Mouse (Mus musculus) monocyte, adult 2 months (primary cell): ENCODE data around the gene H2afx.
"Not testable (repeated sequence)": the region's sequence is repeated elsewhere in the genome, so short reads cannot be mapped to it uniquely, and the experiment has no call there.

Experiments
- DNase-seq, 2 experiments: peaks; one replicate each; pipeline ENCODE4 v3.0.0; 2022; ENCODE audit warnings: low spot score in 2 of 2, low read depth in 1 of 2

Gene H2afx

DNA sequence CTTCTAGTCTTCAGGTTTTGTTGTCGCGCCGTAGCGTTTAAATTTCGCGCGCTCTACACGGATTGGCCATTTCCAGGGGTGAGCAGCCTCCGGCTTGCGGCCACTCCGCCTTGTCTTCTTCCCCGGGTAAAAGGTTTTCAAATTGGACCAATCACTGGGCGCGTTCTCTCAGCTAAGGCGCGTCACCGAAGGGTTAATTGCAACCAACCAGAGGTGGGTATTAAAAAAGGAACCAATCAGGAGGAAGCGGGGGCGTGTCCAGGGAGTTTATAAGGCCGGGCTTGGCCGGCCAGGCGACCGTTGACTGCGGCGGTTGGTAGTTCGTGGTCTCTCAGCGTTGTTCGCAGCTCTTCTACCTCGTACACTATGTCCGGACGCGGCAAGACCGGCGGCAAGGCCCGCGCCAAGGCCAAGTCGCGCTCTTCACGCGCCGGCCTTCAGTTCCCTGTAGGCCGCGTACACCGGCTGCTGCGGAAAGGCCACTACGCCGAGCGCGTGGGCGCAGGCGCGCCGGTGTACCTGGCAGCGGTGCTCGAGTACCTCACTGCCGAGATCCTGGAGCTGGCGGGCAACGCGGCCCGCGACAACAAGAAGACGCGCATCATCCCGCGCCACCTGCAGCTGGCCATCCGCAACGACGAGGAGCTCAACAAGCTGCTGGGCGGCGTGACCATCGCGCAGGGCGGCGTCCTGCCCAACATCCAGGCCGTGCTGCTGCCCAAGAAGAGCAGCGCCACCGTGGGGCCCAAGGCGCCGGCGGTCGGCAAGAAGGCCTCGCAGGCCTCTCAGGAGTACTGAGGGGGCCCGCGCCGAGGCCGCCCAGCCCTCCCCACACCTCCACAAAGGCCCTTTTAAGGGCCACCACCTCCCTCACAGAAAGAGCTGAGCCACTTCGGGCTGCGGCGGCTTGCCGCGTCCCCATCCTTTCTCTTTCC, at the start of gene H2afx:
Gene H2afx (plus strand): TSS at position 299 of the 935 bp plus-strand sequence.
- peak; percentile 96 to 98 for DNase-seq

DNA sequence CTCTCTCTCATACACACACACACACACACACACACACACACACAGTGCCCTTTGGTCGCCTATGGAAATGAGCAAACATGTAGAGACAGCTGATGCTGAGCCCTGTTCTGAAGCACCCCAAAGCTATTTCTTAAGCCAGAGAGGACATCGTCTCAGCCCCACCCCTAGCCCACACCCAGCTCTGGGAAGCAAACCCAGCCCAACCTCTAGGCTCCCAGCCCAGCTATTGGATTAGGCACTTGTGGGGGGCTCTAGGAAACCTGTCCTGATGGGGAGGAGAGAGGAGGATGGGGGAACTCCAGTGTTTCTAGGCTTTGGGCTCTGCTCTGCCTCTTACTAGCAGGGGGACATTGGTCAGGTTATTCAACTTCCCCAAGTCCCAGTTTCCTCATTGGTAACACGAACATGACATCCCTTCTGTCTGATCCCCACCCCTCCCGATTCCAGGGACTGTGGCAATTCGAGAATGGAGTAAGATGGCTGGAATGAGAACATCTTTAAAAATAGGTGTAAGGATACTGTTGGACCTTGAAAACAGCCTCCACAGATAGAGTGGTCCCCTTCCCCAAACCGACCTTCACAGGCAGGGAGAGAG, 48.1 kb upstream of the H2afx start:
- DNase-seq: no peak

DNA sequence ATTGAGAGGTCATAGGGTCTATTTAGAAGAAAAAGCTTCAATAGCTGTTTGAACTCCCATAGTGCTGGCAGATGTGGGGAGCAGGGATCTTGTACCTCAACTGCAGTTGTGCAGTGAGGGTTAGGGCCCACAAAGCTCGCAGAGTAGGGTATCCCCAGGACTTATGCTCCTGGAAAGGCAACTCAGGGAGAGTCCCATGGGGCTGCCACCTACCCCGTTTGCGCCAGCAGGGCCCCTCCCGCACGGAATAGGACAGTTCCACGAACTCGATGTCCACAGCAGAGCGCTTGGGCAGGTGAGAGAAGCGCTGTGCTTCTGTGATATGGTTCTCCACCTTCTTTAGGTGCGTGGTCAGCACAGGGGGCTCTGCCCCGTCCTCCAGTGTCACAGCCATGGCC, 47.5 kb upstream of the H2afx start:
- no peak for DNase-seq

DNA sequence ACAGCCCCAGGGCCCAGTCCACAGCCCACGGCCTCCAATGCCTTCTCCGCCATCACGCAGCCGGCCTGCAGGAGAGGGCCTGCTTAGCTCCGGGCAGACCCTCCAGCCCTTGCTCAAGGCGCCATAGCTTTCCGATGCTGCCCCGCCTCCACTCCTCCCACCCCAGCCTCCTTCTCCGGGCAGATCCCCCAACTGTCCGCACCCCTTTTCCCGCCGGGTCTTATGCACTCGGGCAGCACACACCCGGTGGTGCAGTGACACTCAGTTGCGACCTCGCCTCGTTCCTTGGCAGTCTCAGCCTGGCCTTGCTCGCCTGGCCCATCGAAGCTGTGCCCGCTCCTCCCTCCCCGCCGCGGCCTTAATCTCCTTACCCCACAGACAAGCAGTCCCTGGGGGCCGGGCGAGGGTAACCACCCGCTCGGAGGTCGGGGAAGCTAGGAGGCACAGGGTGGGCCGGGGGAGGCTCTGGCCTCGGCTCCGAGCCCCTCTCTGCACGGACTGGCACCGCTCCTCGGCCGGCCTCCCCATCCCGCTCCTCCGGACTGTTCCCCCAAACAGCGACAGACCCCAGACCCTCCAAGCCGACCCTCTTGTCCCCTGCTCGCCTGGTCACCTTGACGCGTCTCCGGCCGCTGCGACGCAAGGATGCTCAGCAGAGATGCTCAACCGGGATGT, 47.0 kb upstream of the H2afx start:
- DNase-seq: no peak

DNA sequence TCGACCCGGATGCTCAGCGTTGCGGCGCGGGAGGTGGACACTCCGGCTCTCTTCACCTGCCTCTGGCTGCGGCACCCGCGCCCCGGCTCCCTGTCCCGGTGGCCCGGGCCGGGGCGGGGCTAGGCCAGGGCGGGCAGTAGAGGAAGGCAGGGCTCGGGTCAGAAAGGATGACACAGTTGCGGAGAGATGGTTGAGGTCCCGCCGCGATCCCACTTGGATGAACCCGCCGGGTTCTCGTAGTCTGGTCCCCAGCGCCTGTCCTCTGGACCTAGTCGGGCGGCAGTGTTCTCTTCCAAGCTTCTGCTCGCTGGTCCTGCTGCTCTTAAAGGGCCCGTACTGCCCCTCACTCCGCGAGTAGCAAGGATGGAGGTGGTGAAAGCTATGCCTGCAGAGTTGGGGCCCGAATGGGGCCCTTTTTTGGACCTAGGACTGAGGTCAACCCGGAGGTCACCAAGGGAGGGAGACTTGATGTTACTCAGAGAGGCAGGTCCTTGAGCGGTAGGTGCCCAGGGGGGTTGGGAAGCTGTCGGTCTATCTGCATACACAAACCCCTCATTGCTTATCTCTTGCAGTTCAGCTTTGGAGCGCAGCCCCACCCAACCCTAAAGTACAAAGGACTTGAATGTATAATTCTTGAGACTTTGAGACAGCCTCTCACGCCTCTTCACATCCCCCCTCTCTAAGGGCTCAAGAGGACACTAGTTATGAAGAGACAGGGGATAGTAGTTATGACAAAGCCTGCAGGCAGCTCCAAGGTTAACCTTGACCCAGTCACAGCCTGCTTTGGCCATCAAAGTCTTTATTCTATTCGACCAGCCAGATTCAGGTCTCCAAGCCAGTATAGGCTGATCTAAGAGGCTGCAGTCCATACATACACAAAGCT, 46.2 kb upstream of the H2afx start, which contains the start of gene Abcg4:
Gene Abcg4 (minus strand): TSS at position 540 of the 883 bp plus-strand sequence.
- DNase-seq: no peak

DNA sequence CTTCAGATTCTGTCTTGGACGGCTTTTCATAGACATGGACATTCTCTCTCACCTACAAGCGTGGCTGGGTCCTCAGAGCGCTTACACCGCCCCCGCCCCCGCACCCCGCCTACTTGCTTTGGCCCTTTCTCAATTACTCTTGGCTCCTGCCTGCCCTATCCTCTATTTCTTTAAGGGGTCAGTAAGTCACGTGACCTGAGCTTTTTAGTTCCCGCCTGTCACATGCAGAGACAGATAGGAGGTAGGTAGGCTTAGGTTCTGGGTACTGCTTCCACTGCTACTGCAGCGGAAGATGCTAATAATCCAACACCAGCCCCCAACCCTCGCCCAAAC, 45.6 kb upstream of the H2afx start:
- DNase-seq: no peak

DNA sequence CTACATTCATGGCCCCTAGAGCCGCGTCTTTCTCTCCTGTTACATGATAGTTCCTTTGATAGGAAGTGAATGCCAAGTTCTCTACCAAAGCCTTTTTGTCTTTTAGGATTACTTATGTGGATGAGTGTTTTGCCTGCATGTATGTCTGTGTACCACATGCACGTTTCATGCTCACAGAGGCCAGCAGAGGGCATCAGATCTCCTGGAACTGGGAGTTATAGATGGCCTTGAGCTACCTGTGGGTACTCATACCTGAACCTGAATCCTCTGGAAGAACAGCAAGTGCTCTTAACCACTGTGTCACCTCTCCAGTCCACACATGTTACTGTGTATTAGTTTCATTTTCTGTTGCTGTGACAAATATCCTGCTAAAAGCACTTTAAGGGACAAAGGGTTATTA, 42.0 kb upstream of the H2afx start:
- no peak for DNase-seq

DNA sequence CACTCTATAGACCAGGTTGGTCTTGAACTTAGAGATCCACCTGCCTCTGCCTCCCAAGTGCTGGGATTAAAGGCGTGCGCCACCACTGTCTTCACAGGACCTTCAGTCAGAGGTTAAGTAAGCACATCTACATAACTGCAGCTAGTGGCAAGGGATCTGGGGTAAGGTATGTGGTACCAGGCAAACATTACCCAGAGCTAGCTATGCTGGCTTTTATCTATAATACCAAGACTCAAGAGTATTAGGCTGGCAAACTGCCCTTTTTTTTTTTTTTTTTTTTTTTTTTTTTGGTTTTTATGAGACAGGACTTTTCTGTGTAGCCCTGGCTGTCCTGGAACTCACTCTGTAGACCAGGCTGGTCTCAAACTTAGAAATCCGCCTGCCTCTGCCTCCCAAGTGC, 34.5 kb upstream of the H2afx start:
- DNase-seq: not testable (repeated sequence)

DNA sequence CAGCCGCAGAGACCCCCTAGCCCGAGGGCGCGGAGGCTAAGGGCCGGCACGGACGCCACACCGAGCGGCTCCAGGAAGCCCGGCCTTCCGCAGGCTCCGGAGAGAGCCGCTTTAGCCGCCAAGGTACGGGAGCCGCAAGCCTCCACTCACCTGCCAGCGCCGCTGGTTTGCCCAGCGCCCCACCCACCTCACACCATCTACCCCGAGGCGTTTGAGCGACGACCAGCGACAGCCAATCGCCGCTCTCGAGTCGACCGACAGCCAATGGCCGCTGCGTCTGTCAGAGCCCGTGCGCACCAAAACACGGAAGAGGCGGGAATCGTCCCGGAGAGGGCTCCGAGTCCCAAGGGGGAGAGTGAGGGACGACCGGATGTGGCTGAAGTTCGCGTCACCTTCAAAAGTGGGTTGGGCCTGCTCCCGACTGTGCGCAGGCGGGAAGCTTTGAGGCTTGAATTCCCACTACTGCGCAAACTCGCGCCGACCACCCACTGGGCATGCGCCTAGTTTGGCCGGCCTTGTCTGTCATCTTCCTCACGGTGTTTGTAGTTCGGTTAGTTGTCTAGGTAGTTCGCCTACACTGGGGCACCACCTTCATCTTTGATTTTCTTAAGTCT, 28.9 kb upstream of the H2afx start, which contains the start of gene Hinfp:
Gene Hinfp (minus strand): TSS at position 206 of the 614 bp plus-strand sequence.
- peak; percentile 96 for DNase-seq

DNA sequence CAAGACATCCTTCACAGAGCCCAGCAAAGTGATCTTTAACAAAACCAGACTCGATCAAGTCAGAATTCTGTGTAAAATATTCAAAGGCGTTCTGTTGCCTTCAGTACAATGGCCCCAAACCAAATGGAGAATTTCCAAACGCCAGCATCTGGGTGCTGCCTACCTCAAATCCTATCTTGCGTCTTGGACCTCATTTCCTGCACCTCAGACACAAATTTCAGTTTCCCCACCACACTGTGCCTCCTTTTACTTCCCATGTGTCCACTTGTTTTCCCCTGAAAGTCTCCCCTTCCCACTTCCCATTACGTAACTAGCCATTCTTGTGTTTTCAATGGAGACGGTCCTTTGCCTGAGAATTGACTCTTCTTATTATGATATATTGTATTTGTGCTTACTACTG, 28.0 kb upstream of the H2afx start:
- DNase-seq: no peak

DNA sequence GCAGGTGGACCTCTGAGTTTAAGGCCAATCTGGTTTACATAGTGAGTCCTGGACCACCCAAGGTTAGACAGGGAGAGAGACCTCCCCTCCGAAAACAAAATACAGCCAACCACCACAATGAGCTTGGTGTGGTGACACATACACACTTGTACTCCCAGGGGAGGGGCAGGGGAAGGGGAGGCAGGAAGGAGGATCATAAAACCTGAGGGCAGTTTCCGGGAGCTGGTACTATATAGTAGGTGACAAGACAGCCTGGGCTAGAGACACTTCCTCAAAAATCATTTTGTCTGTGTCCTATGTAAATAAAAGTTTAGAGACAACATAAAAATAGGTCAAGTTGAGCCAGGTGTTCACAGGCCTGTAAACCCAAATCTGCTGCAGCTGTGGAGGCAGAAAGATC, 27.2 kb upstream of the H2afx start:
- DNase-seq: no peak

DNA sequence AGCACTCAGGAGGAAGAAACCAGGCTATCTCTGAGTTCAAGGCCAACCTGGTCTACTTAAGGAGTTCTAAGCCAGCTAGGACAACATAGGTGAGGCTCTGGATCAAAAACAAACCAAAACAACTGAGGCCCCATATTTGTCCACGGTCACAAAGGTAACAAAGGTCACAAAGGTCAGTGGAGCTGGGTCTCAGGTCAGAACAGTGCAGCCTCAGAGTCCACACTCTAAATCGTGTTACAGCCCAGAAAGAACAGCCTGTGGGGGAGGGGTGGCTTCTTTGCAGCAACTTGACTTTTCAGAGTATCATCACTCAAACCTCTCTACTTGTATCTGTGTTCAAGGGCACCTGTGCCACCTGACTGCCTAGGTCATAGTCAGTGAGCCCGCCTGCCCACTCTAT, 24.7 kb upstream of the H2afx start:
- DNase-seq: no peak

DNA sequence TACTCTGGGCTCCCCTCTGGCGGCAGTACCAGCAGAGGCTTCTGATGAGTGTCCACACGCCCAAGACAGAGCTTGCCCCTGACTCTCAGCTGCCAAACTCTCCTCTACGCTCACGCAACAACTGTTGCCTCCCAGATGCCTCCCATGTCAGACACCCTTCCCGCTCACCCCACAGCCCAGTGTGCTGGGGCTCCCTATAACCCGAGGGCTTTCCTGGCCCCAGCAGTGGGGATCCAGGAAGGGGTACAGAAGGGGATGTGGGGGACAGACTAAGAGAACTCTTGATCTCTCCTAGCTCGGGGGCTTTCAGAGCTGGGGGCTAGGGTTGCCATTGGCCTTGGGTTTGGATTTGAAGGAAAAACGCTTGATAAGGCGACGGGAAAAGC, 23.8 kb upstream of the H2afx start:
- no peak for DNase-seq

DNA sequence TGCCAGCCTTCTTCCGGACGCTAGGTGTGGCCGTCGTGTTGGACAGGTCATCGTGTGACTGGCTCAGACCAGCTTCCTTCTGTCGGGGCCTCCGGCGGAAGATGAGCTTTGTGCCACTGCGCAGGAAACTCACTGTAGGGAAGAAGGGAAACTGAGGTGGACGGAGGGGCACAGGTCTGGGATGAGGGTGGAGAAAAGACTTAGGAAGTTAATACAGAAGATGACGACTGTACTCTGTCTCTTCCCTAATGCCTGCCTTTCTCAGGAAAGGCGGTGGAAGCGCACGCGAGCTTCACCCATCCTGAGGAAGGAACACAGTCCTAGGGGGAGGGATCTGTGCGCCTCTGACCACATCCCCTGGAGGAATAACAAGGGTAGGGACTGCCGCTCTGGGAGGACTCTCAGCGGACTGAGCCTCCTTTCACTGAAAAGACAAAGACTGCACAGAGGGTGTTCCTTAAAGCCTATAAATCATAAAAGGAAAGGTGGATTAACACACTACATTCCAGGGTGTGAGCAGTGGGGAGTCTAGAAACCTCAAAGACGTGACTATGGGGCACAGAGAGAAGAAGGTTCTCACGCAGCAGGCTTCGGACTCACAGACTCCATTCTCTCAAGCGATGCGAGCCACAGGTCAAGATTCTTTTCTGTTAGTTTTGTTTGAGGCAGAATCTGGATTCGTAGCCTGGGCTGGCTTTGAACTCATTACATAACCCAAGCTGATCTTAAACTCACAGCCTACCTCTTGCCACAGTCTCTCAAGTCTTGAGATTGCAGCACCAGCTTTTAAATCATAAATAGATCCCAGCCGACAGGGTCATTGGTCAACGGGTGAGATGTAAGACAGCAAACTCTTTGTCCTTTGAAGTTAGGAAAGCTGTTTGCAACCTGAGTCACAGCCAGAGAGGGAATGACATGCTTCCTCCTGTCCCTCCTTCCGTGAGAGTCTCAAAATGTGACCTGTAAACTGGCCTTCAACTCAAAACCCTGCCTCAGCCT, 23.1 kb upstream of the H2afx start:
- DNase-seq: no peak

DNA sequence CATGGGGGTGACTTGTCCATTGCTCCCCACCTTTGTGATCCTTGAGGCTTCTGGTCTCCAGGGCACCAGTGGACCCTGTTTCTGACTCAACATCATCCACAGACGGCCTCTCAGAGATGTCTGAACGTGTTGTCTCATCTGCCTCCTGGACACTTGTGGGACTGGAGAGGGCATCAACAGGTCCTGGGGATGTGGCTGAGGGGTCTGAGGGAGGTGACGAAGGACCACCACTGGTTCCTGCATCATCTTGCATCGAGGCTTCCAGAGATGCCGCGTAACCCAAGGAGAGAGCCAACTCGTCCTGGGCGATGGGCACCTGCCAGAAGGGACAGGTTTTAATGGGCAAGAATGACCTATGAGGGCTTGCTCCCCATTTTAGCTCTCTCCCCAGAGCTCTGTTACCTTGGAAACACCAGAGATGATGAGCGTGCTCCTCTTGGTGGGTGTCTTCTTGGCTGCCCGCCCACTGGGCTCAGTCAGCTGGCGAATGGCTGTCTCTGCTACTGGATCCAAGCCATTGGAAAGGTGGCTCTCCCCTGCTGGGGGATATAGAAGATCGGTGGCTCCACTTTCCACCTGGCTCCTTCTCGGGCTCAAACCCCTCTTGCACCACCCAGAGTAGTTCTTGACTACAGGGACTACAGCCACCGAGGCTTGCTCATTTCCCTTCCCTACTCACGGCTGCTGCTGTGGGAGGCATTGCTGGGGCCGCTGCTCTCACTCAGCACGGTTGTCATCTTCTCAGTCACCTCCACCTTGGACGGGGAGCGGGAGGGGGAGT, 20.8 kb upstream of the H2afx start:
- no peak for DNase-seq

DNA sequence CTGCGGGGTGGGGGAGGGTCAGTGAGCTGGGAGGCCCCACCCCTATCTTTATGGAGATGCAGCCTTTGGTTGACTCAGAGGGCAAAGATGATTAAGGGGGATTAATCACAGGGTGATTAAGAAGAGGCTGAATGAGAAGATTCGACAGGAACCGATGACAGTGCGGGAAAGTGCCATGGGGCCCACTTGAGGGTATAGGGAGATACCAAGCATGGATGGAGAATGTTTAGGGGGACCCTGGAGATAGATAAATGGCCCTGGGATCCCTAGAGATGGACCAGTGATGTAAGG, 20.3 kb upstream of the H2afx start:
- no peak for DNase-seq

DNA sequence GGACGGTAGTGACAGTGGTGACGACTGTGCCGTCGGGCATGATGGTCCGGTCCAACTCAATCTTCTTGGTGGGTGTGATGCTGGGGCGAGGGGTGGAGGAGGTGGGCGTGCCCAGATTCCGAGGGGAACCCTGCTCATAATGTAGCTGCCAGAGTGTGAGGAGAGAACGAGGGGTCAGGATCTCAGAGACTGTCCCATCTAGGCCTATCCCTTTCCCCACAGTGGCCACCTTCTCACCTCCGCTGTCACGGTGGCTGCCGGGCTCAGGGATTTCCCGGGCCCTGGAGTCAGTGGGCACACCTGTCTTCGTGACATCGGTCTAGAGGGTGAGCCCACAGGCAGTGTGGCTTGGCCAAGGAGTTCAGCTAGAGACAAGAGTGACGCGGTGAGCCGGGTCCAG, 19.6 kb upstream of the H2afx start:
- no peak for DNase-seq

DNA sequence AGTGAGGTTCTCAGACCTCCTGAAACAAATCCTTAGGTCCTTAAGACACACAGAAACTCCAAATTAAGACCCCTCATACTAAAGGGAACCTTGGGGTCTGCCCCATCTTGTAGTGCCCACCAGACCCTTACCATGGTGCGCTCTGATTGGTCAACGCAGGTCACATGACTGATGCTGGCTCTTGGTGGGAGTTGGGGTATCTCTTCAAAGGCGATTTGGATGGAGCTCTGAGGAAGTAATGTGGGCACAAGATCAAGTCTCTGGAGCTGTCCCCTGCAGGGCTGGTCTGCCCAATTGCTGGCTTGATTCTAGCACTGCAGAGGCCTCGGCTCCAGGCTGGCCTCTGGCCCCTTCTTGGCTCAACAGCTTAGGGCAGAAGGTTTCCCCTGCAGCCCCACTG, 17.0 kb upstream of the H2afx start:
- DNase-seq: no peak
